Mouse (Mus musculus): ENCODE measurements around the gene Olfr698. TPM values are rescaled to one million over a fixed set of nuclear protein-coding genes. Genes with fewer than 3 reads are reported as not detected.
"Not testable (repeated sequence)": the region's sequence is repeated elsewhere in the genome, so short reads cannot be mapped to it uniquely, and the experiment has no call there.

Gene Olfr698
- polyA plus RNA-seq, 1 experiment: not detected

GRCm38 (mm10) chr7:106711463-106711862 is 43.7 kb downstream of the Olfr698 start:
- TF ChIP-seq CTCF (IDR thresholded peaks at IDR 0.05; ENCODE audit: borderline replicate concordance, insufficient read depth, low read length): no peak
- TF ChIP-seq POLR2A (IDR thresholded peaks at IDR 0.05; ENCODE audit: low read depth, low read length): no peak
- Histone ChIP-seq H3K4me3 (ENCODE audit: insufficient read depth, low read length) (no peak overlapping the region), H3K4me1 (ENCODE audit: control insufficient read depth, insufficient read depth, low read length) (no peaks in the 10 kb centered on the region), H3K27ac (ENCODE audit: insufficient read depth, low read length) (no peak overlapping the region)

- not testable (repeated sequence) for H3K4me3 ChIP-seq (ENCODE audit: insufficient read depth, low read length); H3K4me1 ChIP-seq (ENCODE audit: control insufficient read depth, insufficient read depth, low read length)
These were observed 47.5 kb downstream of the Olfr698 start for GRCm38 (mm10) chr7:106707705-106708104.

More at GRCm38 (mm10) chr7:106707705-106708104, 47.5 kb downstream of the Olfr698 start:
- not testable (repeated sequence) for H3K27ac ChIP-seq (ENCODE audit: insufficient read depth, low read length)

Other genes starting within 250 kb of the Olfr698 start
- not detected in 2 replicates for gene Olfr693, start 74.8 kb downstream of the Olfr698 start, polyA plus RNA-seq (2011; ENCODE audit: insufficient read length, low read depth, missing spikeins)
- gene Olfr694, start 63.6 kb downstream of the Olfr698 start, polyA plus RNA-seq (2011; ENCODE audit: insufficient read length, low read depth, missing spikeins): not detected in 2 replicates
- gene Olfr695, start 39.0 kb downstream of the Olfr698 start, polyA plus RNA-seq (2011; ENCODE audit: insufficient read length, low read depth, missing spikeins): not detected in 2 replicates
- gene Olfr697, start 13.0 kb downstream of the Olfr698 start, polyA plus RNA-seq (2011; ENCODE audit: insufficient read length, low read depth, missing spikeins): not detected in 2 replicates
- gene Olfr699, start 37.8 kb upstream of the Olfr698 start, polyA plus RNA-seq (2011; ENCODE audit: insufficient read length, low read depth, missing spikeins): not detected in 2 replicates
- gene Olfr700, start 53.4 kb upstream of the Olfr698 start, polyA plus RNA-seq (2011; ENCODE audit: insufficient read length, low read depth, missing spikeins): not detected in 2 replicates
- gene Olfr701, start 58.7 kb upstream of the Olfr698 start, polyA plus RNA-seq (2011; ENCODE audit: insufficient read length, low read depth, missing spikeins): not detected in 2 replicates
- gene Olfr702, start 78.5 kb upstream of the Olfr698 start, polyA plus RNA-seq (2011; ENCODE audit: insufficient read length, low read depth, missing spikeins): not detected in 2 replicates
- not detected in 2 replicates for gene Olfr703, start 88.0 kb upstream of the Olfr698 start, polyA plus RNA-seq (2011; ENCODE audit: insufficient read length, low read depth, missing spikeins)
- not detected in 2 replicates for gene Olfr704, start 107.8 kb upstream of the Olfr698 start, polyA plus RNA-seq (2011; ENCODE audit: insufficient read length, low read depth, missing spikeins)
- not detected in 2 replicates for gene Olfr705, start 121.5 kb upstream of the Olfr698 start, polyA plus RNA-seq (2011; ENCODE audit: insufficient read length, low read depth, missing spikeins)
- gene Olfr706, start 132.8 kb upstream of the Olfr698 start, polyA plus RNA-seq (2011; ENCODE audit: insufficient read length, low read depth, missing spikeins): not detected in 2 replicates
- not detected in 2 replicates for gene Olfr707, start 145.8 kb upstream of the Olfr698 start, polyA plus RNA-seq (2011; ENCODE audit: insufficient read length, low read depth, missing spikeins)
- not detected in 2 replicates for gene Olfr1532-ps1, start 152.6 kb upstream of the Olfr698 start, polyA plus RNA-seq (2011; ENCODE audit: insufficient read length, low read depth, missing spikeins)
- not detected in 2 replicates for gene Olfr709-ps1, start 176.8 kb upstream of the Olfr698 start, polyA plus RNA-seq (2011; ENCODE audit: insufficient read length, low read depth, missing spikeins)
- not detected in 2 replicates for gene Olfr710, start 192.9 kb upstream of the Olfr698 start, polyA plus RNA-seq (2011; ENCODE audit: insufficient read length, low read depth, missing spikeins)
- gene Olfr6, start 208.5 kb upstream of the Olfr698 start, polyA plus RNA-seq (2011; ENCODE audit: insufficient read length, low read depth, missing spikeins): not detected in 2 replicates
- gene Olfr711, start 220.1 kb upstream of the Olfr698 start, polyA plus RNA-seq (2011; ENCODE audit: insufficient read length, low read depth, missing spikeins): not detected in 2 replicates